Mouse (Mus musculus) olfactory bulb, adult 2 months (tissue): ENCODE results near the gene Myo3b. TPM values are rescaled to one million over a fixed set of nuclear protein-coding genes. Genes with fewer than 3 reads are reported as not detected.

Experiments used
- H3K27ac ChIP-seq: fragments of 200-500 bp; 2 replicates; pipeline ENCODE4 v1.5.1; 2012; ENCODE audit warnings: low read depth, low read length; ENCODE audit not compliant: insufficient read depth
- H3K4me1 ChIP-seq: fragments of 200-500 bp; 2 replicates; pipeline ENCODE4 v1.6.1; 2012; ENCODE audit warnings: low read length; ENCODE audit not compliant: control insufficient read depth, insufficient read depth
- H3K4me3 ChIP-seq: fragments of 200-500 bp; 2 replicates; pipeline ENCODE4 v1.5.1; 2012; ENCODE audit warnings: mild to moderate bottlenecking, low read depth, low read length, moderate library complexity; ENCODE audit not compliant: insufficient read depth
- CTCF ChIP-seq: fragments of 200-500 bp; IDR thresholded peaks from 2 replicates; pipeline ENCODE4 v1.5.1; 2012; ENCODE audit warnings: low read depth, mild to moderate bottlenecking, low read length, moderate library complexity; ENCODE audit not compliant: insufficient read depth
- POLR2A ChIP-seq: fragments of 200-500 bp; IDR thresholded peaks from 2 replicates; pipeline ENCODE4 v1.6.1; 2012; ENCODE audit warnings: mild to moderate bottlenecking, low read depth, low read length, moderate library complexity; ENCODE audit not compliant: insufficient read depth
- WGBS: fragments of 180-500 bp; shearing (Covaris S2); methylation state at CpG from one replicate; pipeline ENCODE4 v1.1.7; 2018; 5-methylcytosine and 5-hydroxymethylcytosine counted together
- polyA plus RNA-seq: library from polyadenylated mRNA; stranded (reverse); fragments of >200 nt; gene quantifications from 2 replicates; pipeline ENCODE4 v1.2.4, GENCODE M21; 2012; ENCODE audit warnings: low replicate concordance; ENCODE audit not compliant: missing spikeins, insufficient read depth, insufficient read length

Myo3b gene
- polyA plus RNA-seq, 1 experiment: not detected

- H3K4me3 ChIP-seq: no peak overlapping the region
- H3K4me1 ChIP-seq: no peaks in the 10 kb centered on the region
- 95% methylated on average over 6 of the region's 6 CpGs for WGBS
- no peak for TF ChIP-seq CTCF
- TF ChIP-seq POLR2A: no peak
- H3K27ac ChIP-seq: no peak overlapping the region
These were observed 330.5 kb downstream of the Myo3b start for GRCm38 (mm10) chr2:70369421-70369820.

GRCm38 (mm10) chr2:70379341-70379740 lies 340.4 kb downstream of the Myo3b start:
- 58% methylated on average over 6 of the region's 6 CpGs for WGBS
- no peaks in the 10 kb centered on the region for H3K4me1 ChIP-seq
- TF ChIP-seq POLR2A (no peak), CTCF (no peak)
- no peak overlapping the region for H3K4me3 ChIP-seq
- H3K27ac ChIP-seq: no peak overlapping the region

- 56% methylated on average over 6 of the region's 6 CpGs for WGBS
- TF ChIP-seq CTCF: no peak
- no peak for TF ChIP-seq POLR2A
- H3K4me3 ChIP-seq: no peak overlapping the region
- H3K4me1 ChIP-seq: no peaks in the 10 kb centered on the region
- no peak overlapping the region for H3K27ac ChIP-seq
These were observed 341.0 kb downstream of the Myo3b start for GRCm38 (mm10) chr2:70379939-70380338.

- 59% methylated on average over 6 of the region's 6 CpGs for WGBS
- H3K27ac ChIP-seq: no peak overlapping the region
- H3K4me3 ChIP-seq: no peak overlapping the region
- no peaks in the 10 kb centered on the region for H3K4me1 ChIP-seq
- no peak for TF ChIP-seq CTCF
- TF ChIP-seq POLR2A: no peak
These were observed 349.7 kb downstream of the Myo3b start for GRCm38 (mm10) chr2:70388645-70389044.

- no peaks in the 10 kb centered on the region for H3K4me1 ChIP-seq
- TF ChIP-seq CTCF (no peak), POLR2A (no peak)
- whole genome bisulfite sequencing: 95% methylated on average over 1 of the region's 1 CpGs
These were observed 350.2 kb downstream of the Myo3b start for GRCm38 (mm10) chr2:70389162-70389561.

GRCm38 (mm10) chr2:70397734-70398276 lies 358.9 kb downstream of the Myo3b start:
- 50% methylated on average over 9 of the region's 9 CpGs for WGBS
- no peaks in the 10 kb centered on the region for H3K4me1 ChIP-seq

More at GRCm38 (mm10) chr2:70389162-70389561, 350.2 kb downstream of the Myo3b start:
- Histone ChIP-seq H3K4me3 (no peak overlapping the region), H3K27ac (no peak overlapping the region)

GRCm38 (mm10) chr2:70399441-70400115 lies 360.7 kb downstream of the Myo3b start:
- H3K4me1 ChIP-seq: no peaks in the 10 kb centered on the region
- no peak for TF ChIP-seq POLR2A
- H3K27ac ChIP-seq: no peak overlapping the region
- no peak overlapping the region for H3K4me3 ChIP-seq
- WGBS: 86% methylated on average over 15 of the region's 15 CpGs

More at GRCm38 (mm10) chr2:70397734-70398276, 358.9 kb downstream of the Myo3b start:
- TF ChIP-seq POLR2A: no peak
- TF ChIP-seq CTCF: no peak
- H3K27ac ChIP-seq: no peak overlapping the region
- no peak overlapping the region for H3K4me3 ChIP-seq

GRCm38 (mm10) chr2:70400321-70400720 lies 361.4 kb downstream of the Myo3b start:
- Histone ChIP-seq H3K27ac (no peak overlapping the region), H3K4me1 (no peaks in the 10 kb centered on the region), H3K4me3 (no peak overlapping the region)
- 90% methylated on average over 6 of the region's 6 CpGs for WGBS
- TF ChIP-seq POLR2A: no peak
- no peak for TF ChIP-seq CTCF

- Histone ChIP-seq H3K27ac (no peak overlapping the region), H3K4me1 (no peaks in the 10 kb centered on the region), H3K4me3 (no peak overlapping the region)
- 57% methylated on average over 2 of the region's 2 CpGs for WGBS
- no peak for TF ChIP-seq CTCF
- TF ChIP-seq POLR2A: no peak
These were observed 365.4 kb downstream of the Myo3b start for GRCm38 (mm10) chr2:70404301-70404700.

- Histone ChIP-seq H3K4me1 (no peaks in the 10 kb centered on the region), H3K27ac (no peak overlapping the region), H3K4me3 (no peak overlapping the region)
- TF ChIP-seq CTCF: no peak
- TF ChIP-seq POLR2A: no peak
- WGBS: 46% methylated on average over 5 of the region's 5 CpGs
These were observed 367.9 kb downstream of the Myo3b start for GRCm38 (mm10) chr2:70406846-70407245.
